11 mouse cellular contexts compared by ENCODE assay signal in genomic region chr7:80653077-80653476, GRCm38 (mm10). TPM values are rescaled to one million over a fixed set of nuclear protein-coding genes. Genes with fewer than 3 reads are reported as not detected.
A peak's percentile ranks its signal among the peaks of the same experiment; 100 is the strongest.
DNase-seq lines count a peak whose midpoint lies in the region; ATAC-seq and TF ChIP-seq lines count a peak whose summit lies in the region.
"Had no signal": no experiment of that assay in that cellular context is flagged by ENCODE, and none has a peak within 500 bp of the region (broad histone marks: within the 10 kb centered on the region; RNA-seq: fewer than 3 reads in every experiment).

No protein-coding gene starts in this region.

- ATAC-seq in embryonic facial prominence, embryonic 12.5 days (ENCODE audit: insufficient number of reproducible peaks, insufficient read depth, low FRiP score, low TSS enrichment), result no peak
- ATAC-seq in CD4-positive, CD25-positive, alpha-beta regulatory T cell, adult 4 months, result no peak

- TF ChIP-seq CTCF in layer of hippocampus, adult 2 months (conservative IDR thresholded peaks at IDR 0.05), result no peak

- H3K4me3 ChIP-seq in layer of hippocampus, adult 2 months, result no peak overlapping the region; the same call in 1 of the 2 replicates
- no peak overlapping the region for H3K4me3 ChIP-seq in embryonic facial prominence, embryonic 12.5 days
- no peak overlapping the region for H3K4me3 ChIP-seq in macrophage (ENCODE audit: inconsistent target)

- no peak overlapping the region for H3K4me2 ChIP-seq in embryonic facial prominence, embryonic 12.5 days (replicated peaks)

- H3K9ac ChIP-seq in embryonic facial prominence, embryonic 12.5 days, result no peak overlapping the region

- peaks cover 34% of the 10 kb centered on the region for H3K79me2 ChIP-seq in macrophage (ENCODE audit: inconsistent target)

- H3K36me3 ChIP-seq in embryonic facial prominence, embryonic 12.5 days, result 0 out of 2 replicates have a peak, but pooled peaks cover 3% of the 10 kb centered on the region
- no peaks in the 10 kb centered on the region for H3K36me3 ChIP-seq in macrophage (ENCODE audit: inconsistent target)

- no peaks in the 10 kb centered on the region for H3K27me3 ChIP-seq in embryonic facial prominence, embryonic 12.5 days

- H3K9me3 ChIP-seq in embryonic facial prominence, embryonic 12.5 days, result no peaks in the 10 kb centered on the region

- H3K4me1 ChIP-seq in embryonic facial prominence, embryonic 12.5 days, result peaks cover 33% of the 10 kb centered on the region

- H3K27ac ChIP-seq in layer of hippocampus, adult 2 months, result peak overlapping the region; percentile 89
- peak overlapping the region; percentile 58 for H3K27ac ChIP-seq in embryonic facial prominence, embryonic 12.5 days
- peak overlapping the region; percentile 71 for H3K27ac ChIP-seq in macrophage

- DNase-seq in layer of hippocampus, adult 2 months (ENCODE audit: low spot score in 2 of 2), result no peak
- no peak for DNase-seq in layer of hippocampus, adult 9-10 months (ENCODE audit: low spot score)
- peak; percentile 69 for DNase-seq in adrenal gland, postnatal 14 days
- DNase-seq in kidney, postnatal 36 days, result no peak
- DNase-seq in gastrocnemius, adult 18-20 months (ENCODE audit: low spot score), result no peak
- DNase-seq: cerebellum, postnatal 36 days; heart, adult 11 months; layer of hippocampus, postnatal 36 days had no signal

- WGBS in embryonic facial prominence, embryonic 12.5 days, result 55% methylated on average over 10 of the region's 10 CpGs
- WGBS in macrophage (ENCODE audit: missing documents), result 82% methylated on average over 10 of the region's 10 CpGs

RNA-seq across cellular contexts. Expression of gene Crtc3, which starts 35.6 kb away (rescaled TPM):
- total RNA-seq in layer of hippocampus, adult 2 months (2021), result 10 to 100 TPM; 21.0 to 24.4 TPM
- total RNA-seq in adrenal gland, postnatal 14 days (2021), result 22.5 and 29.0 TPM in 2 replicates
- 25.0 and 29.2 TPM in 2 replicates for polyA plus RNA-seq in embryonic facial prominence, embryonic 12.5 days (2016; fragmentation: Nextera tagmentation; extraction: Ambion mirVana)
- total RNA-seq in macrophage (2018; cell fraction: chromatin; rRNA removed), result 10 to 100 TPM; 25.8 to 70.8 (median 50.4) TPM
- 10 to 100 TPM in 22 of 26 experiments, 1 to 10 TPM in 4; 8.8 to 17.2 (median 12.5) TPM for total RNA-seq in macrophage (2018; cell fraction: cytosol; rRNA removed)
- total RNA-seq in macrophage (2018; cell fraction: nucleus; rRNA removed), result 10 to 100 TPM; 11.8 to 43.9 (median 26.0) TPM
- 9.6 to 16.5 TPM (median 11.3 TPM) in 3 replicates for polyA plus RNA-seq in macrophage (2018)
- polyA plus RNA-seq in CD4-positive, CD25-positive, alpha-beta regulatory T cell, adult 4 months (2017; shearing (Covaris generic)), result 10 to 100 TPM; 17.1 to 21.3 TPM
- 10 to 100 TPM; 12.5 to 13.1 TPM for total RNA-seq in gastrocnemius, adult 18-20 months (2021)
